Mouse (Mus musculus) 416B (cell line): ENCODE results near the gene Phxr2.

Experiments used
- DNase-seq: peaks from one replicate; pipeline ENCODE4 v3.0.0; 2011; ENCODE audit warnings: low read depth

The Phxr2 gene

DNA sequence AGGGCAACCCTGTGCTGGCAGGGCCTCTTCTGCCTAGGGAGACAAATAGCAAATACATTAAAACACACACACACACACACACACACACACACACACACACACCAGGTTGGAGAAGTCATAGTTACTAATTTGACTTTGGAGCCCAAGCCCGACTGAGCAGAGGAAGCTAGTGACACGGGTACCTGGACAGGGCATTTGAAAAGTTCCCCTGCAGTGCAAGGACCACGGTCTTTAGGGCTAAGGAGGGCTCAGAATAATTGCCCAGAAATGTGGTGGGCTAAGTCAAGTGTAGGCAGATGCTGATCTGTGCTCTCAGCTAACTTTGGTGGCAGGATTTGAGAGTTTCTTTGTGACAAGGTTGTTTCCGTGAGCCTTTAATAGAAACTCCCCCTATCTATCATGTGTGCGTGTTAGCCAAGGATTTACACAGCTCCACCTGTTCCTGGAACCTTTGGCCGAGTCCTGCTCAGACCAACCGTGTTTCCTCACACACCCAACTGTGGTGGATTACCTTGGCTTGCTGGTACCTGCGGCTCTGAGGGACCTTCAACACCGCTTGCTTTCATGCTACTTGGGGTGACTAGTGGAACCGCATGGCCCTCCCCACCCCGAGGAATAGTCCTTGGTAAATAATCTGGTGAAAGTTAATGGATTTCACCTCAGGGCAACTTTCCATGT is 6.6 kb upstream of the Phxr2 start:
- DNase-seq = no peak

DNA sequence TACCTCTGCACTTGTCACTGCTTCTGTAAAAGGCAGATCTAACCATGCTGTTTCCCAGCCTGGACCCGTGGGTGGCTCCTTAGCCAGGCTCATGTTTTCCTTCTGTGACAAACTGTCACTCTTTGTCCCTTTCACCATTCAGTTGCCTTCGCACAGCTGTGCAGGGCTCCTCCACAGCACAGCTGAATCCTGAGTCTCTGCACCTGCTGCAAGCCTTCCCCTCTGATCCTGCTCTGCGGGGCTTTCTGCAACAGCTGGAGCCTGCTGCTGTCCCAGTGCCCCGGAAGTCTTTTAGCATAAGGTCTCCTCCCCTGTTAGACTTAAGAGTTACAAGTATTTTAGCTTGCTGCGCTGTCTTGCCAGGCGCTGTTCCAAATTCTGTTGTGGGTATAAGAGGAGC is 6.1 kb upstream of the Phxr2 start:
- DNase-seq = no peak

DNA sequence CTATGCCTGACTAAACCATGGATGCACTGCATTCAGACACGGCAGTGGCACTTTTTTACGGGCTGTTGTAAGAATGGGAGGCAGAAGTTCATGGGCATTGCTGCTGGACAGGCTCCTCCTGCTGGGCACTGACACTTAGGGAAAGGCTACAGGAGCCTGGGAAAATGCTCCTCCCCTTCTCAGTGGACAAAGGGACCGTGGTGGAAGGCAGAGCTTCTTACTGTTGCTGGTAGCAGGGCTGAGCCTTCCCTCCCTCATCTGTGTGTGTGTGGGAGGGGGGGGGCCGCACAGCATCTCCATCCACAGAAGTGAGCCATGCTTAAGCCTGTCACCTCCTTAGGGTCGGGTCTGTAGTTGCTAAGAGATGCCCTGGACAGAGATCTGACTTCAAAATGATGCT is 5.2 kb upstream of the Phxr2 start:
- no peak for DNase-seq

DNA sequence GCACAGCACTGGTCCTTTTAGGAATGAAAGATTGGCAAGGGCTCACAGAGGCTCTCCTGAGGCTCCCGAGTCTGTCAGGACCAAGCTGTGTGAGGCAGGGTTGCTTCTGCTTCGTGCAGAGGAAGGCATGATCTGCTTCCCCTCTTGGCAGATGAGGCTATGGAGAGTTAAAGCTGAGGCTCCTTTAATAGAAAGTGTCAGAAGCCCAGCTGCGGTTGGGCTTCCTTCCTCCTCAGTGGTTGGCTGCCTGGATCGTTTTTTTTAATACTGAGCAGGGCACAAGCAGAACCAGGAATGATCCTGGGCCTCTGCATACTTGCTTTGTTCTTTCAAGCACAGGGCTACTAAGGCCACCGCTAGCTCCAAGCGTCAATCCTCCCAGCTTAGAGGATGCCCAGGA is 4.5 kb upstream of the Phxr2 start:
- peak; percentile 86 for DNase-seq

DNA sequence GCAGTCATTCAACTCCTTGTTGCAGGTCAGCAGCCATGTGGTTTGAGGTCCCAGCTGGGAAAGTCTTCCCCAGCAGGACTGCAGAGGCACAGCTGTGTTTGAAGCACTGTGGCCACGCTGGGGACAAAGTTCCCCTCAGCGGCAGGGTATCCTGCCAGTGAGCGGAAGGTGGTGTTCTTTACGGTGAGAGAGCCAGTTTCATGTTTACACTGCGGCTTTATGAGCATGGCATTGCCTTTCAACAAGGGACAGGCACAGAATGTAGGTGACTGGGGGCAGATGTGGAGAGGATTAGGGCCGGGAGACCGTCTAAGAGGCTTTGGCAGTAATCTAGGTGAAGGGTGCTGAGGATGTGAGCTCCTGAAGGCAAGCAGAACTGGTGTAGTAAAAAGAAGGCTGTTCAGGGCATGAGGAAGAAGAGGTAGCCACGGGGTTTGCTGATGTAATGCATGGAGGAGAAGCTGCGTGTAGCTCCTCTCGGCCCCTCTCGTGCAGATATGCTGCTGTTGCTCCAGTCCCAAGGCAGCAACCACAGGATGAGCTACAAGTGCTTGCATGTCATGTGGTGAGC is 1.7 kb upstream of the Phxr2 start:
- no peak for DNase-seq

DNA sequence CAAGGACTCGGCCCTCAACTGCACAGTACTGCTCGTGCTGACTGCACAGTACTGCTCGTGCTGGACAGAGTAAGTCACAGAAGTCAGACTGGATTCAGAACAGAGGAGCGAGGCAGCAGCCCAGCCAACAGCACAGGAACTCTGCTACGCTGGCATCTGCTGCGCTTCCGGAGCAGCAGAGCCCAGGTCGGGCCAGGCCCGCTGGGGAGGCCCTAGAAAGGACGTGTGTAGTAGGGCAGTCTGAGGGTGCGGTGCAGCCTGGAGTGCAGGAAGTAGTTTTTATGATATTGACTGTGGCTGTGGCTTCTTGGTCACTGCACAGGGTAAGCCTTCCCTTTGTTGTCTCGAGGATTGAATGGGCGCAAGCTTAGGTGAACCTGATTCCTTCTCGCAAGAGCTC is 829 bp upstream of the Phxr2 start:
- no peak for DNase-seq

DNA sequence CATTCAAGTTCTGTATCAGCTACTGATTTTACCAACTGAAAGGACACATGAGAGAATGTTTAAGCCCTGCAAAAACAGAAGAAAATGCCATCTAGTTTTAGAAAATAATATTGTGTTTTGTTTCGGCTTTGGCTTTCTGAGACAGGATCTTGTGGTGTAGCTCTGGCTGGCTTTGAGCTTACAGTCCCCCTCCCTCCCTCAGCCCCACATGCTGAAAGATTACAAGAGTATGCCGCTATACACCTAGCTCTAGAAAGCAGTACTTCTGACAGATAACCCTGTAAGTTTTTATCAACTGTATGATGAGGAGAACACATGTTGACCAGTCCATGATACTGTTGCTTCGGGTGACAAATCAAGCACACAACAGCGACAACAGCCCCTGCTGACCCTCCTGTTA is 6.7 kb downstream of the Phxr2 start:
- DNase-seq = no peak

DNA sequence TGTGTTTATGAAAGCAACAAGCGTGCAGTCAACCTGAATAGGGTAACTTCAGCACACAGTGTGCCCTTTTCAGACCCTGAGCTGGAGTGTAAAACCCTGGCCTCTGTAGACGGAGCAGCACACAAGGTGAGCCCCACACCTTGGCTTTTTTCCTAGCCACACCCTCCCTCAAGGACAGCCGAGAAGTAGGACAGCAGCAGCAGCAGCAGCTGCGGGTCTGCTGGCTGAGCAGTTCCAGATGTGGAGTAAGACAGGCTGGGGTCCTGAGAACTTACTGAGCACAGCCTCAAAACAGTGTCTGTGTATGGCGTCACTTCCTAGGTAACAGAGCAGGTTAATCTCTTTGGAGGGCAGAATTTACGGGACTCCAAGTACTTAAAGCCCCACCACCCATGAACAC is 7.4 kb downstream of the Phxr2 start:
- no peak for DNase-seq

DNA sequence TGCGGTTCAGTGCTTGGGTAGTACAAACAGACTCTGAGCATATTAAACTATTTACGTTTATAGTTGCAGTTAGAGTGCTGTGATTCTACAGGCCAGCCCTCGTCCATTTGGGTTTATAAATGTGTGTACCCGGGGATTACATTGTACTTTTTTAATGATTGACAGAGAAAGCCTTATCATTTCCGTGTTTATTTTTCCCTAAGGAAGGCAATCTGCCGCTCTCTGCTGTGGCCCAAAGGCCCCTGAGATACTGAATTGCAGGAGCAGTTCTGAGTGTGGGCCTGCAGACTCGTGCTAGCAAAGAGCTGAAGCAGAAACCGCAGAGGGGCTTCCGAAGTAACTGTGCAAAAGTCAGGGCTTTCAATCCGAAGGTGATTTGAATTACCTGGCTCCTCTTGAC is 8.2 kb downstream of the Phxr2 start:
- no peak for DNase-seq

DNA sequence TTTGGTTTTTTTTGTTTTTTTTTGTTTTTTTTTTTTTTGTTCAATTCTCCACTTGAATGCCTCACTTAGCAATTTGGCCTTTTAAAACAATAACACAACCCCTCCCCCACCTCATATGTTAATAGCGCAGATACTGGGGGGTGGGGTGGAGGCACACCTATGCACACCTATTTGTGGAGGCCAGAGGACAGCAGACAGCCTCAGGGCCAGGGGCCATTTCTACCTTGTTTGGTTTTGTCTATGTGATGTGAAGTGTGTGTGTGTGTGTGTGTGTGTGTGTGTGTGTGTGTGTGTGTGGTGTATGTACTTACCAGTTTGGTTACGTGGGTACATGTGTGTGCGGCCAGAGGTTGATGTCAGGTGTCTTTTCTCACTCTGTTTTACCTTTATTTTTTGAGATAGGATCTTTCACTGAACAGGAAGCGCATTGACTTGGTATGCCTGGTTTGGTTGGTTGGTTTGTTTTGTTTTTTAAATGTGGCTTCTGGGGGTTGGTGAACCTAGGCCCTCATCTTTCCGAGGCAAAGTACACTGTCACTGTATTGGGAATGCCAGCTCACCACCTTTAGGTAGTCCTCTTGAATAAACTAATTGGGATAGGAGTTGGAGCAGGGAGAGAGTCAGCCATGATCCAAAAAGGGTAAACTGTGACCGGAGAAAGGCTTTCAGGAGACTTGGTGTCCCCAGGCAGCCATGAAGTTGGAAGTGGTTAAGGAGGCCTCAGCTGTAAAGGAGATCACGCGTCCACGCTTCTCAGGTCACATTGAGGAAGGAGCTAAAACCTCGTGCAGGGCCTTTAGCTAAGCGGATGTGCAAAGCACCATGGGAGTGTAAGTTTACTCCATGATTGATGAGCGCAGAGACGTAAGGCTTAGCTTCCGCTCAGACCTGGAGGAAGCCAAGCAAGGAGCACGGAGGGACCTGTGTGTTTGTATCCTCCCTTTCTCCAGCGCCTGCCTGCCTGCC is 9.2 kb downstream of the Phxr2 start:
- DNase-seq = no peak

DNA sequence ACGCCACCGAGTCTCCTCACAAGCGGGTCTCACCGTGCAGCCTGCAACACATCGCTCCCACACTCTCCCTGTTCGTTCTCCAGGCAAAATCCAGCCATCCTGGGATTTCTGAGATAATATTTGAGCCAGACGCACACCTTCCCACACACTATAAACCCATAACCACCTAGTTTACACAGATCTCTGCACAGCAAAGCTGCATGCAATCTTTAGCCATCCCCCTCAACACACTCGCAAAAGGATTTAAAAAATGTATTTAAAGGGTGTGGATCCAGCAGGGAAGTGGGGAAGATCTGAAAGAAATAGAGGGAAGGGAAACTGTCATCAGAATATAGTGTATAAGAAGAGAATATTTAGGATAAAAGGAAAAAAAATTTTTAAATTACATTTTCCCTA is 9.9 kb downstream of the Phxr2 start:
- DNase-seq = no peak

DNA sequence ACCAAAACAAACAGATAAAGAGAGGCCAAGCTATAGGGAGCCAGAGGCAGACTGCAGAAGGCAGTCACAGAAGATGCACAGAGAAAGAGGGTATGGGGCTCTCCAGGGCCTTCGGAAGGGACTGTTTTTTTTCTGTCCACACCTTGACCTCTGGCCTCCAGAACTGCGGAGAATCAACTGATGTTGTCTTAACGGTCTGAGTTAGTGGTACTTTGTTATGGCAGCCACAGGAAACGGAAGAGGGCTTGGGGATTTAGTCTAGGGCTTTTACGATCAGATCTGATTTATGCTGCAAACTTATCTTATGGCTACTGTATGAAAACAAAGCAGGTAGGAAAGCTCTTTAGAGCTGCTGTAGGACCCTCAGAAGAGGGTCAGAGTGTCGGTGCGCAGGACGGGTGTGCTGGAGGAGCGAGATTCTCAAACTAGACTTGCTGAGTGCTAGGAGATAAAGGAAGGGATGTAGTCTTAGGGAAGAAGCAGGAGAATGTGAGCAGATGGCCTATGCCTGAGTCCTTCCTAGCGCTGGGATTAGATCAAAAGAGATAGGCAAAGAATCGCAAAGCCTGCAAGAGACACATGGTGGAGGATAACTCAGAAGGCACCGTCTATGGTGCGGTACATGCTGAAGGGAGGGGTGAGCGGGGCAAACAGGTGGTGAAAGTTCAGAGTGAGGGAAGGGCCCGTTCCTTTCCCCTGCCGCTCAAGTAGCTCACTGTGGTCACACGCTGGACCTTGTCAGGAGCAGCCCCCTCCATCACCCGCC is 10.5 kb downstream of the Phxr2 start:
- DNase-seq = no peak

DNA sequence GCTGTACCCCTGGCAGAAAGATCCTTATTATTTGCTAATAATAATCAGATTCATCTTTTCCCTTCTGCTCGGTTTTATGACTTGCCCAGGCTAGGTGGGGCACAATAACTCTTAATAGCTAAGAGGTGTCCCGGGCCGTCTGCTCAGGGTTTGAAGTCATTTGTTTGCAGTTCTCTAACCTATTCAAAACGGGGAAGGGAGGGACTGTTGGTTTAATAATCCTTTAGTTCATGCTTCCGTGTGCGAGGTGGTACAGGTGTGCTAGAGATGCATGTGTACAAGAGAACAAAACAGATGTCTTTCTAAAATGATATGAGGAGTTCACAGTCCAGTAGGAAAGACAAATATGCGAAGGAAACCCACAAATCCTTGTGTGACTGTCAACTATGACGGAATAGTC is 11.8 kb downstream of the Phxr2 start:
- DNase-seq = no peak

DNA sequence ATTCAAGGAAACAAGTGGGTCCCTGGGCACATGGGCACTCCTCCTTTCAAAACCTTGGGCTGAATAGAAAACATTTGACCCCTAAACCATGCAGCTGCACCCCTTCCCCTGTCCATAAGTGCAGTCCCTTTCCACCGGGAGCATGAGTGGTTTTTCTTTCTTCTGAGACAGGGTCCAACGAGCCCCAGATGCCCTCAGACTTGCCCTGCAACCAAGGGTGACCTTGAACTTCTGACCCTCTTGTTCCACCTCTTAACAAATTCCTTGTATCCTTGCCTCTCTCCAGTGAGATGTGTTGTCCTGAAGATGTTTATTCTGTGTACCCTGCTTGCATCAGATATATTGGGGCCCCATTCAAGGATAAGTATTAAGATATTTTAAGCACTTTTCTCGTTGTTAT is 12.6 kb downstream of the Phxr2 start:
- DNase-seq = no peak

DNA sequence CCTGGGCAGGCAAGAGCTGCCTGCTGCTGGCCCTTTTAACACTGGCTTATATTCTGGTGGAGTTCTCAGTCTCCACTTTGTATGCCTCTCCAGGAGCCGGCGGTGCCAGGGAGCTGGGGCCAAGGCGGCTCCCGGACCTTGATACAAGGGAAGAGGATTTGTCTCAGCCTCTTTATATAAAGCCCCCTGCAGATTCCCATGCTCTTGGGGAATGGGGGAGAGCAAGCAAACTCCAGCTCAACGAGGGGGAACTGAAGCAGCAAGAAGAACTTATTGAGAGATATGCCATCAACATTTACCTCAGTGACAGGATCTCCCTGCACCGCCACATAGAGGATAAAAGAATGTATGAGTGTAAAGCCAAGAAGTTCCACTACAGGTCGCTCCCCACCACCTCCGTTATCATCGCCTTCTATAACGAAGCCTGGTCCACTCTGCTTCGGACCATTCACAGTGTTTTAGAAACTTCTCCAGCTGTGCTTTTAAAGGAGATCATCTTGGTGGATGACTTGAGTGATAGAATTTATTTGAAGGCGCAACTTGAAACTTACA is 17.6 kb downstream of the Phxr2 start:
- peak; percentile 17 for DNase-seq

DNA sequence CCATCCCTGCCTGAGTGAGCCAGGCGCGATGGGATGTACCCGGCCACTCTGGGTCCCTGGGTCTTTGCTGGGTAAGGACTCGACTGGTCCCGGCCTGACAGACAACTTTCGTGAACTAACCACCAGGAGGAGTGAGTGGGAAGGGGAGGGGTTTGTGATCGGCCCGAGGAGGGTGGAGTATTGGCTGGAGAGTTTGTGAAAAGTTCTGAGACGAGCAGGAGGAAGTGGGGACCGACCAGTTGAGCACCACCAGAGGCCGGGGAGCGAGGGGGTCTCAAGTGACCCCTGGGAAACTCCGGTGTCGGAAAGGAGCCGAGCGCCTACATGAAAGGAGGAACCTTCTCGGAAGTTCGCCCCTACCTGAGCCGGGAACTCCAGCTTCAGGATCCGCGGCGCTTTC is 18.2 kb downstream of the Phxr2 start, which contains the start of gene Galnt4:
Galnt4 (plus strand) TSS at position 196 of the 400 bp plus-strand sequence.
- peak; percentile 92 for DNase-seq

DNA sequence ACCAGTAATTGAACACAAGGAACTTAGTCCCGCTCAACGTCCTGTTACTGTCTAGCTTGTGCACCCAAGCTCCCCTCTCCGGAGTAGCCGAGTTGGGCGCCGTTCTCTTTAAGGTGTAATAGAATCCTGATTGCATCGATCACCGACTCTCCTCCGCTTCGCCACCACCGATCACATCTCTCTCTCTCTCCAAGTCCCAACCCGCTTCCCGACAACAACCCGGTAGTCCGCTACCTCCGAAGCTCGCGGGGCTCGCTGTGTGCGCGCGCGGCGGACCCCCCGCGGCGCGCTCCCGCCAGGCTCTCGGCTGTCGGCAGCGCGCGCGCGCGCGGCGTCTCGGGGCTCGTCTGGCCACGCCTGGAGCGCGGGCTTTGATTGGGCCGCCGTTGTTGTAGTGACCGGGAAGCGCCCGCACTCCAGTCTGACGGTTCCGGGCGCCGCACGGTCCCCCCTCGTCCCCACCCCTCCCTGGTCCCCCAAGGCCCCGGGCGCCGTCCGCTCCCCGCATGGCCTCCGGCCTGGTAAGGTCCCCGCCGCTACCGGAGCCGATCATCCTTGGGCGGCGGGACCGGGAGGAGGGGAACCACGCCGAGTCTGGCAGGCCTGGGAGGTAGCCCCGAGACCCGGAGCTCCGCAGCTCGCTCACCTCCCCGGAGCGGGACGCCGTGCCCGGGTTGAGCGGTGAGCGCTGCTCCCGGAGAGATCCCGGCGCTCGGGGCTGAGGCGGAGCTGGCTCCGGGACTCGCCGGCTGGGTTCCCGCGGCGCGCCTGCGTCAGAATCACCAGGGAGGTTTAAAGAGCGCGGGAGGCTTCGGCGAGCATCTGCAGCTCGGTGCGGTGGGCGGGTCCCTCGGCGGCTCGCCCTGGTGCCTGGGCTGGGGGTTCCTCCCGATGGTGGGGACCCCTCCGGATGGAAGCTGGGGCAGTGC is 19.2 kb downstream of the Phxr2 start, which contains the start of gene Poc1b:
Poc1b (plus strand) TSS at position 334 of the 929 bp plus-strand sequence.
- DNase-seq = peak; percentile 81

DNA sequence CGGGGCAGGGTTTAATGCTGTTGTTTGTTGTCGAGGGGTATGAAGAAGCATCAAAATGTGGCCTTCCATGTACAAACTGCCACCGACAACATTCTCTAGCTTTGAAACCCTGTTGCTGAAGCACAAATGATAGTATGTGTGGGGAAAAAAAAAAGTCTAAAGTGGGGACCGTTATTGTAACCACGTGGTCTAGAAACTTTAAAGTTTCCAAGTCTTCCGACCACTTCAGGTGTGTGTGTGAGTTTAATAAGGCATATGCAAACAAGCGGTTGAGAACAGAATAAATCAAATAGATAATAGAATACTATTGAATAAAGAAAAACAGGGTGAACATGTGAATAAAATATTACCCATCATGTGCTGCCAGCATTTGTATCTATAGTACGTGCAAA is 19.8 kb downstream of the Phxr2 start:
- DNase-seq = no peak

DNA sequence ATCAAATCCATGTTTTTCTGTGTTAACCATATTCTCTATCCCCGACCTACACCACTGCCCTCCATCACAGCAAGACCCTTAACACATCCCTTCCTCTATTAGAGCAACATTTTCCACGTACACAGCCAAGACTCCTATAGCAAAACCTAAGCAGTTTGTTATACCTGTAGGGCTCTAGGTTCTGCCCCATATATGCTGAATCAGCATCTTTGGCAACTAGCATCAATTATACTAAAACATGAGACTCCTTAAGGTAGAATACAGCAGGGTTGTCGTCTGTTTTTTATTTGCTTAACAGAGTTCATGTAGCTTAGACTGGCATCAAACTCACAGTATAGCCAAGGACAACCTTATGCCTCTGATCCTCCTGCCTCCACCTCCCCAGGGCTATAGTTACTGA is 20.6 kb downstream of the Phxr2 start:
- no peak for DNase-seq

DNA sequence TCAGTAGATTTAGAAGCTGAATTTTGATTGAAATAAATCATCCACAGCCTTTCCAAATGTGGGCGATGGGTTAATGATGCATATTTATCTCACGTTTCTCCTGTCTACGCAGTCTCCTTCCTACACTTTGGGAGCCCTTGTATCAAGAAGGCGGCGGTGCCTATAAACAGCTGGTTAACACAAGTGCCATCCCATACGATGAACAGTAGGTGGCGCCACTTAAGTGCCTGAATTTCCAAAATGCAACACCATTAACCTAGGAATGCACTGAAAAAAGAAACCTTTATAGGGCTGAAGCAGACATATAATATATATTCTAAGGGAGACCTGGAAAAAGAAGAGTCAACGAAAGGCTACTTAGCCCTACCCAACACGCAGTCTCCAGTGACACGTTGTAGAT is 28.8 kb downstream of the Phxr2 start:
- peak; percentile 63 for DNase-seq

DNA sequence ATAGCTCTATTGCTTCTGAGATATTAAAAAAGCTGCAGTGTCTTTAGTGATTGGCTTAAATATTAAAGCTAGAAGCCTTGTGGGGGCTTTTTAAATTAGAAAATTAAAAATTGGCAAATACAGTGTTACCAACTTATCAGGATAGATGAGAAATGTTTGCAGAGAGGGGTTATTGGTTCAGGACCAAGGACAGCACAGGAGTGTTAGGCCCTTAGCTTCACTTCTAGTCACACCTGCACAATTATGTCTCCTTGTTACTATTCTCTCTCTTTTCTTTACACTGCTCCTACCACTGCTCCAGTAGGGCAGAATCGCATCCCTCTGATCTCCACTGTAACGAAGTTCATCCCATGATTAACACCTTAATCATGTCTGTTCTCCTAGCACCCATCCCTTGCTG is 31.0 kb downstream of the Phxr2 start:
- peak; percentile 27 for DNase-seq
